Mouse (Mus musculus): ENCODE results near the gene Tet2. TPM values are rescaled to one million over a fixed set of nuclear protein-coding genes. Genes with fewer than 3 reads are reported as not detected.

Gene Tet2
- polyA plus RNA-seq, 1 experiment from 2014 or later, result 12.7 TPM

- Histone ChIP-seq H3K4me2 (ENCODE audit: low read length) (no peak overlapping the region), H3K9ac (ENCODE audit: low read depth, low read length) (no peak overlapping the region), H3K9me3 (ENCODE audit: control insufficient read depth, low read length) (0 out of 2 replicates have a peak, but pooled peaks cover 2% of the 10 kb centered on the region), H3K4me1 (ENCODE audit: control insufficient read depth, insufficient read depth, low read depth, low read length) (no peaks in the 10 kb centered on the region), H3K27ac (ENCODE audit: low read depth, low read length) (no peak overlapping the region), H3K4me3 (ENCODE audit: low read length) (no peak overlapping the region), H3K27me3 (replicated peaks; ENCODE audit: control insufficient read depth, insufficient read depth, low read length) (no peaks in the 10 kb centered on the region), H3K36me3 (ENCODE audit: control insufficient read depth, insufficient read depth, low read length) (peaks cover 11% of the 10 kb centered on the region)
- no peak for ATAC-seq
- WGBS, result 85% methylated on average over 2 of the region's 2 CpGs
Measured at GRCm38 (mm10) chr3:133491370-133491769, 53.6 kb downstream of the Tet2 start.

DNA sequence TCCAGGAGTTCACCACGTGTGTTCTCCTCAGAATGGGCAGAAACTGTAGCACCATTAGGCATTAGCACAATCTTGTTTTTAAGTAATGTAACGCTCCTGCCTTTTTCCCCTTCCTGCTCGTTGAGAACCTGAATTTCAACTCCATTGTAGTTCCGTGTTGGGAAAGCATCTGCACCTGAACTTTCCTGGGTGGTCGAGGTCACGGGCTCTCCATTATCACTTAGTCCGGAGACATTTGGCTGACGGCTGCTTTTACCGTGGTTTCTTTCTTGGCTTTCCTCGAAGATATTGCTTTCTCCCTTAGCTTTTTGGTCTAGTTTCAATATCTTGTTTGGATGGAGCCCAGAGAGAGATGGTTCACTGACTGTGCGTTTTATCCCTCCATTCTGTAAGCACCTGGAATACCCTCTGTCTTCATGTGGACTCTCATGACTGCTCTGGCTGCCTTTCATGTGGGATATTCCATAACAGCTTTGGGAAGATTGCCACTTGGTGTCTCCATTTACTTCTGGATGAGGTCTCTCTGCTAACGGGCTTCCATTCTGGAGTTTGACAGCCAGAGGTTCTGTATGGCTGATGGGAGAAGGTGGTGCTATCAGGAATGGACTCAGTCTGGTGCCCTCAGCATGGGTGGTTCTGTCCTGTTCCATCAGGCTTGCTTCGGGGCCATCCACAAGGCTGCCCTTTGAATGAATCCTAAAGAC is 56.8 kb downstream of the Tet2 start:
- no peaks in the 10 kb centered on the region for H3K27me3 ChIP-seq (replicated peaks; ENCODE audit: control insufficient read depth, insufficient read depth, low read length)
- H3K9ac ChIP-seq (ENCODE audit: low read depth, low read length), result no peak overlapping the region
- H3K36me3 ChIP-seq (ENCODE audit: control insufficient read depth, insufficient read depth, low read length), result peaks cover 15% of the 10 kb centered on the region
- no peaks in the 10 kb centered on the region for H3K9me3 ChIP-seq (ENCODE audit: control insufficient read depth, low read length)
- H3K27ac ChIP-seq (ENCODE audit: low read depth, low read length), result no peak overlapping the region
- WGBS, result 92% methylated on average over 13 of the region's 13 CpGs
- H3K4me1 ChIP-seq (ENCODE audit: control insufficient read depth, insufficient read depth, low read depth, low read length), result no peaks in the 10 kb centered on the region
- ATAC-seq, result no peak
- H3K4me2 ChIP-seq (ENCODE audit: low read length), result no peak overlapping the region
- H3K4me3 ChIP-seq (ENCODE audit: low read length), result no peak overlapping the region

DNA sequence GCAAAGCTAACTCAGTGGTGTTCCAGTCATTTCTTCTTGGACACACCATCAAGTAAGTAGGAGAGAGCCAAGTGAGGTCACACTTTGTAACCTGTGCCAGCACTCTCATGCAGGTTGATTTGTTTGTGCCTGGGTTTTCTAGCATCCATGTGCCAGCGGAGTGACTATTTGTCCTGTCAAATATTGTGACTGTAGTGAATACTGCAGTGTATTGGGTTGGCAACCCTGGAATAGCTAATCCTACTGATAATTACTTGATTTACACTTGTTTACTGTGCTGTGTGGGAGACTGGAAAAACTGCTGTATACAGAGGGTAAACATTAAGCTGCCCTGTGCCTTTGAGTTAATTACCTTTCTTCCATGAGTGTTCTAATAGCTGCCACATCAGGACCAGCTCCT is 62.1 kb downstream of the Tet2 start:
- H3K4me3 ChIP-seq (ENCODE audit: low read length), result no peak overlapping the region
- H3K9ac ChIP-seq (ENCODE audit: low read depth, low read length), result no peak overlapping the region
- 0 out of 2 replicates have a peak, but pooled peaks have one; percentile 60 for ATAC-seq
- WGBS, result 75% methylated on average over 1 of the region's 1 CpGs
- no peak overlapping the region for H3K4me2 ChIP-seq (ENCODE audit: low read length)
- H3K27me3 ChIP-seq (replicated peaks; ENCODE audit: control insufficient read depth, insufficient read depth, low read length), result no peaks in the 10 kb centered on the region
- peaks cover 16% of the 10 kb centered on the region for H3K36me3 ChIP-seq (ENCODE audit: control insufficient read depth, insufficient read depth, low read length)
- H3K9me3 ChIP-seq (ENCODE audit: control insufficient read depth, low read length), result no peaks in the 10 kb centered on the region
- no peaks in the 10 kb centered on the region for H3K4me1 ChIP-seq (ENCODE audit: control insufficient read depth, insufficient read depth, low read depth, low read length)
- no peak overlapping the region for H3K27ac ChIP-seq (ENCODE audit: low read depth, low read length)

DNA sequence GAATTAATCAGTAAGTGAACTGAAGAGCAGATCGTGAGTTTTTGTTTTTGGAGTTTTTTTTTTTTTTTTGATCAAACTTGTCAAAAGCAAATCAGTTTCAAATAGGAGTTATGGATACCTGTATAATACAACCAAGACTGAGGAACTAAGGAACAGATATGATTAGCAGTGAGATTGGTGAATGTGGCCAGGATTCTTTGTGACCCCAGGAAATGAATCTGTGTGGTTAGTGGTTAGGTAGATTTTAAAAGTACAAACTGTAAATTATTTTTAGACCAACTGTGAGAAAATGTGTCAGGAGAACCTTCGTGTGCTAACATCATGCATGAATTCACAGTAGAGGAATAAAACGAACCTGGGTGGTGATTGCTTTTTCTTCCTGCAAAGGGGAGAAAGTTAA is 66.0 kb downstream of the Tet2 start:
- Histone ChIP-seq H3K4me1 (ENCODE audit: control insufficient read depth, insufficient read depth, low read depth, low read length) (no peaks in the 10 kb centered on the region), H3K9me3 (ENCODE audit: control insufficient read depth, low read length) (no peaks in the 10 kb centered on the region), H3K9ac (ENCODE audit: low read depth, low read length) (no peak overlapping the region), H3K36me3 (ENCODE audit: control insufficient read depth, insufficient read depth, low read length) (peaks cover 10% of the 10 kb centered on the region; the same call in 1 of the 2 replicates), H3K27ac (ENCODE audit: low read depth, low read length) (no peak overlapping the region), H3K4me3 (ENCODE audit: low read length) (no peak overlapping the region), H3K4me2 (ENCODE audit: low read length) (no peak overlapping the region), H3K27me3 (replicated peaks; ENCODE audit: control insufficient read depth, insufficient read depth, low read length) (no peaks in the 10 kb centered on the region)
- no peak for ATAC-seq
- 88% methylated on average over 3 of the region's 3 CpGs for WGBS

- ATAC-seq, result no peak
- WGBS, result 81% methylated on average over 1 of the region's 1 CpGs
- no peaks in the 10 kb centered on the region for H3K9me3 ChIP-seq (ENCODE audit: control insufficient read depth, low read length)
- no peak overlapping the region for H3K27ac ChIP-seq (ENCODE audit: low read depth, low read length)
- H3K9ac ChIP-seq (ENCODE audit: low read depth, low read length), result no peak overlapping the region
- H3K27me3 ChIP-seq (replicated peaks; ENCODE audit: control insufficient read depth, insufficient read depth, low read length), result no peaks in the 10 kb centered on the region
- no peaks in the 10 kb centered on the region for H3K4me1 ChIP-seq (ENCODE audit: control insufficient read depth, insufficient read depth, low read depth, low read length)
- no peak overlapping the region for H3K4me2 ChIP-seq (ENCODE audit: low read length)
- H3K36me3 ChIP-seq (ENCODE audit: control insufficient read depth, insufficient read depth, low read length), result peaks cover 18% of the 10 kb centered on the region
- H3K4me3 ChIP-seq (ENCODE audit: low read length), result no peak overlapping the region
Measured at GRCm38 (mm10) chr3:133473781-133474180, 71.2 kb downstream of the Tet2 start.

GRCm38 (mm10) chr3:133471101-133471500 is 73.8 kb downstream of the Tet2 start:
- WGBS, result 79% methylated on average over 4 of the region's 4 CpGs
- Histone ChIP-seq H3K9ac (ENCODE audit: low read depth, low read length) (no peak overlapping the region), H3K4me1 (ENCODE audit: control insufficient read depth, insufficient read depth, low read depth, low read length) (no peaks in the 10 kb centered on the region), H3K9me3 (ENCODE audit: control insufficient read depth, low read length) (no peaks in the 10 kb centered on the region), H3K4me2 (ENCODE audit: low read length) (no peak overlapping the region), H3K27ac (ENCODE audit: low read depth, low read length) (no peak overlapping the region), H3K36me3 (ENCODE audit: control insufficient read depth, insufficient read depth, low read length) (peaks cover 40% of the 10 kb centered on the region), H3K4me3 (ENCODE audit: low read length) (no peak overlapping the region), H3K27me3 (replicated peaks; ENCODE audit: control insufficient read depth, insufficient read depth, low read length) (no peaks in the 10 kb centered on the region)
- no peak; the same call in 1 of the 2 replicates for ATAC-seq

DNA sequence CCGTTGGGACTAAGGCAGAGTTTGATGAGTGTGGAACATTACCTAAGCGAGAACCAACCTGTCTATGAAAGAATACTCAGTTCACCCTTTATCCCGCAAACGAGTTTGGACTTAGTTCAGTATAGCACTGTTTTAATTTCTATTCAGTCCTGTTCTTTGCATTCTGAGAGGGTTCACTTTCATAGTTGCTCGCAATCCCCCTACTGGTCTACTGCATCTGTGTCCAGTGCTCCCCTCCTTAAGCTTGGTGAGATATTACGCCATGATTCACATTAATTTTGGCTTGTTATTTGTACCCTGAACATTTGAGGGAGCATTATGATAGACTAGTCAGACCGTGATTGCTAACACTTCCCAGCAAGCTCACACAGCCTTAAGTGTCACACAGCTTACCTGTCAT is 76.1 kb downstream of the Tet2 start:
- H3K9me3 ChIP-seq (ENCODE audit: control insufficient read depth, low read length), result no peaks in the 10 kb centered on the region
- no peak overlapping the region for H3K9ac ChIP-seq (ENCODE audit: low read depth, low read length)
- no peak overlapping the region for H3K4me2 ChIP-seq (ENCODE audit: low read length)
- 97% methylated on average over 7 of the region's 7 CpGs for WGBS
- ATAC-seq, result no peak
- H3K36me3 ChIP-seq (ENCODE audit: control insufficient read depth, insufficient read depth, low read length), result peaks cover 40% of the 10 kb centered on the region
- H3K4me3 ChIP-seq (ENCODE audit: low read length), result no peak overlapping the region
- H3K4me1 ChIP-seq (ENCODE audit: control insufficient read depth, insufficient read depth, low read depth, low read length), result no peaks in the 10 kb centered on the region
- H3K27ac ChIP-seq (ENCODE audit: low read depth, low read length), result no peak overlapping the region
- no peaks in the 10 kb centered on the region for H3K27me3 ChIP-seq (replicated peaks; ENCODE audit: control insufficient read depth, insufficient read depth, low read length)

GRCm38 (mm10) chr3:133463233-133463632 is 81.7 kb downstream of the Tet2 start:
- Histone ChIP-seq H3K4me1 (ENCODE audit: control insufficient read depth, insufficient read depth, low read depth, low read length) (no peaks in the 10 kb centered on the region), H3K27me3 (replicated peaks; ENCODE audit: control insufficient read depth, insufficient read depth, low read length) (no peaks in the 10 kb centered on the region), H3K36me3 (ENCODE audit: control insufficient read depth, insufficient read depth, low read length) (peaks cover 23% of the 10 kb centered on the region), H3K9me3 (ENCODE audit: control insufficient read depth, low read length) (no peaks in the 10 kb centered on the region), H3K9ac (ENCODE audit: low read depth, low read length) (no peak overlapping the region), H3K27ac (ENCODE audit: low read depth, low read length) (no peak overlapping the region), H3K4me2 (ENCODE audit: low read length) (no peak overlapping the region), H3K4me3 (ENCODE audit: low read length) (no peak overlapping the region)
- WGBS, result 96% methylated on average over 3 of the region's 3 CpGs
- ATAC-seq, result no peak

- H3K27me3 ChIP-seq (replicated peaks; ENCODE audit: control insufficient read depth, insufficient read depth, low read length), result no peaks in the 10 kb centered on the region
- no peak overlapping the region for H3K4me3 ChIP-seq (ENCODE audit: low read length)
- H3K4me2 ChIP-seq (ENCODE audit: low read length), result no peak overlapping the region
- no peak for ATAC-seq
- no peaks in the 10 kb centered on the region for H3K4me1 ChIP-seq (ENCODE audit: control insufficient read depth, insufficient read depth, low read depth, low read length)
- H3K9ac ChIP-seq (ENCODE audit: low read depth, low read length), result no peak overlapping the region
- WGBS, result 92% methylated on average over 6 of the region's 6 CpGs
- H3K9me3 ChIP-seq (ENCODE audit: control insufficient read depth, low read length), result no peaks in the 10 kb centered on the region
- H3K36me3 ChIP-seq (ENCODE audit: control insufficient read depth, insufficient read depth, low read length), result peaks cover 16% of the 10 kb centered on the region
- no peak overlapping the region for H3K27ac ChIP-seq (ENCODE audit: low read depth, low read length)
Measured at GRCm38 (mm10) chr3:133462485-133462884, 82.5 kb downstream of the Tet2 start.
